Mouse (Mus musculus) cerebellum, adult 2 months (tissue): ENCODE data around the gene Syt2.

Source experiments
- CTCF ChIP-seq: fragments of 200-500 bp; IDR thresholded peaks from 2 replicates; pipeline ENCODE4 v1.5.1; 2011; ENCODE audit warnings: low read depth, mild to moderate bottlenecking, control low read depth, low read length, moderate library complexity, borderline replicate concordance; ENCODE audit not compliant: insufficient read depth
- POLR2A ChIP-seq: fragments of 200-500 bp; IDR thresholded peaks from 2 replicates; pipeline ENCODE4 v1.6.1; 2011; ENCODE audit warnings: low read length, control low read depth, borderline replicate concordance; ENCODE audit not compliant: insufficient read depth

GRCm38 (mm10) chr1:134699390-134699789 lies 52.9 kb downstream of the Syt2 start:
- TF ChIP-seq POLR2A, result no peak
- no peak for TF ChIP-seq CTCF
